Mouse (Mus musculus): ENCODE results near the gene Tshz2. TPM values are rescaled to one million over a fixed set of nuclear protein-coding genes. Genes with fewer than 3 reads are reported as not detected.
"Not testable (repeated sequence)": the region's sequence is repeated elsewhere in the genome, so short reads cannot be mapped to it uniquely, and the experiment has no call there.

Gene Tshz2
- total and polyA plus RNA-seq, 3 experiments, result 16.3 to 50.9 (median 50.7) TPM

DNA sequence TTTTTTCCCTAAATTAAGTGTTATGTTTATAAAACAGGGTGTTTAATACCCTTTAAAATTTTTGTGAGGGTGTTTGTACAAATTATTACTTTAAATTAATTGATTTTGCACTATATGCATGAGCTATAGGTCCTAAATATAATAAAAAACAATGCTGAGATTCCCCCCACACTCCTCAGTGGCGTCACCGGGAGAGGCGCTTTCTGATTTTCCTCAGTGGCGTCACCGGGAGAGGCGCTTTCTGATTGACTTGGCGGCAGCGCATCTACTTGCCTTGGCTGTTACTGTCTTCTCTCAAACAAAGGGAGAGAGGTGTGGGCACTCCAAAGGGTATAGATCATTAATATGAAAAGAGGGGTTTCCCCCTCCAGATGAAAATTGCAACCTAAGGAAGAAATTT is 179.2 kb downstream of the Tshz2 start:
- DNase-seq, result no peak

DNA sequence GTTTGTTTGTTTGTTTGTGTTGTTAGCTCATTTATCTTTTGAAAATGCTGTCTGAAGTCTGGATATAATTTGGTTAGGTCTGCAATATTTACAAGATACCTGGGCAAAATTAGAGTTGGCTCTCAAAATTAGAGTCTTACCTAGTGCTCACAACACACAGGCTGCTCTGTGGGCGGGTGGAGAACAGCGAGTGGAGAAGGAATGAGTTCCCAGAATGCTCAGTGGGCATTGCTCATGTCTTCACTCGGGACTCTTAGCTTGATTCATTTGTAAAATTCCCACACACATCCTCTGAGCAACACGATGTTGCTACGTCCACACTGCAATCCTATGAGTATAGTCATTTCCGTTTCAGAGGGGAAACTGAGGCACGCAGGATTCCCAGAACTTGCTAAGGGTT is 180.1 kb downstream of the Tshz2 start:
- DNase-seq, result no peak

DNA sequence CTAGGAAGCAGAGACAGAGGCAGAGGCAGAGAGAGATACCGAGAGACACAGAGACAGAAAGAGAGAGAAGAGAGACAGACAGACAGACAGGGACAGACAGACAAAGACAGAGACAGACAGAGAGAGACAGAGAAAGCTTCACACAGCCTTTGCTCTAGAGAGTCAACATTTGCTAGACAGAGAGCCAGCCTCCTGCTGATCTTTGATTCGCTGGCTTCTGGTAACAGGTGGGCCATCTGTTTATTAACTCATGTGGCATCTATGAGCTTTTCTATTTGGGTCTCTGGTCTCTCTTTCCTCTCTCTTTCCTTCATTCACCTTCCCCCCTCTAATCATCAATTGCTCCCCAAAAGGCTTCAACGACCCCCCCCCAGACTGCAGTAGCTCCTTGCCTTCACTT is 181.5 kb downstream of the Tshz2 start:
- DNase-seq, result no peak

DNA sequence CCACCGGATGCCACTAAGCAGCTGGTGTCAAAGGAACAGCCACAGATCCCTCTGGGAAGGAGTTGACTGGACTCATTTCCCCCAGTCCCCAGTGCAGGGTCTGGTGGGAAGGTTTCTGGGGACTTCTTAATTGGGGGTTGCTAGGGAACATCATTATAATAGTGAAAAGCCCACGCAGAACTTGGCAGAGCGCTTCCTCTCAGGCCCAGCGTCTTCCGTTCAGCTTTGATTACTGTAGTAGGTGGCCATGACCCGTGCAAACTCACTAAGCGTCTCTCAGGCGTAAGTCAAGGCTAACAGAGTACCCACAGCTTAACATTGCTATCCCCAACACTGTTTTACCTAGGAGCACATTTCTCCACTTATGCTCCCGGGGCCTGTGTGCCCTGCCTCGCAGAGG is 181.9 kb downstream of the Tshz2 start:
- DNase-seq, result no peak

DNA sequence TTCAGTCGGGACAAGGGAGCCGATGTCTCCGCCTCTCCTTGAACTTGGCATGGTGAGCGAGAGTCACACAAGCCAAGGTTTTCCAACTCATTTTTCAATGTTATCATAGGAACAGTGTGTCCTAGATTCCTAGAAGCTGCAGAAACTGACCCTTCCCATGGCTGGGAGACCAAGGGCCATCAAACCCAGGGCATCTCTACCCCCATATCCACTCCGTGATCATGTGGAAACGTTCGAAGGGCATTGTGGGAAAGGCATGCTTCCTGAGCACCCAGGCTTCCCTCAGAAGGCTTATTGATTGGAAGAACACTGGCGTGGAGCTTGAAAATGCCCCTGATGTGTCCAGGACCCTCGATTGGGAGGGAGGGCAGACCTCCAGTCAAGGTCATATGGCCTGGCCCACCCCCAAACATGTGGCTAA is 188.2 kb downstream of the Tshz2 start:
- DNase-seq, result peak; percentile 73

DNA sequence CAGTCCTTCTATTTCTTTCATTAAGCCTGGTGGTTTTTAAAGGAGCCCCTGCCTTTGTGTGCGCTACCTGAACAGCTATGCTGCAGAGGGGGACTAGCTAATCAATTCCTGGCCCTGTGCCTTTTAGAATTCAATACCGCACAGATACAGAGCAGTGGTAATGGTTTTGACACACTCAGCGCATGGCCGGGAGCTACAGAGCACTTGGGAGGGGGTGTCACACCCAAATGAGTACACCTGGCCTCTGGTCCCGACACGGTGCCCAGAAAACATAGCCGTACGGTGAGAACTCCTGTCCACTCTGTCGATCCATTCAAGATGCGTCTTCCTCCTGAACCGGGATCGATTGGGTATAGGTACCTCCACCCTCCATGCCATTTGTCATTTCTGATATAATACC is 193.1 kb downstream of the Tshz2 start:
- no peak for DNase-seq

DNA sequence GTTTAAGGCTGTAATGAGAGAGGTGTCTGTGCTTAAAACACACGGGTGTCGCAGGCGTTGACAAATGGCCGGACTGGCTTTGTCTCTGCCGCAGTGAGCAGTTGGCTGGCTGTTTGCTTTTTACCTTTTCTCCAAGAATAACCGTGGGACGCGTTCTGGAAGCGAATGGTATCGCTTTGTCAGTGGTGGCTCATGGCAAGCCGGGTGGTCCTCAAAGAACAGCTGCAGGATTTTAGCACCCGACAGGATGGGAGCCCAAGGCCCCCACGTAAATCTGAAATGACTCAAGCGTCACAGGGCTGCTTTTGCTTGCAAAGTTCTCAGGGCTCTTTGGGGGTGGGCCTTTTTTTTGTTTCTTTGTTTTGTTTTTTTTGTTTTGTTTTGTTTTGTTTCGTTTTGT is 193.5 kb downstream of the Tshz2 start:
- no peak for DNase-seq

DNA sequence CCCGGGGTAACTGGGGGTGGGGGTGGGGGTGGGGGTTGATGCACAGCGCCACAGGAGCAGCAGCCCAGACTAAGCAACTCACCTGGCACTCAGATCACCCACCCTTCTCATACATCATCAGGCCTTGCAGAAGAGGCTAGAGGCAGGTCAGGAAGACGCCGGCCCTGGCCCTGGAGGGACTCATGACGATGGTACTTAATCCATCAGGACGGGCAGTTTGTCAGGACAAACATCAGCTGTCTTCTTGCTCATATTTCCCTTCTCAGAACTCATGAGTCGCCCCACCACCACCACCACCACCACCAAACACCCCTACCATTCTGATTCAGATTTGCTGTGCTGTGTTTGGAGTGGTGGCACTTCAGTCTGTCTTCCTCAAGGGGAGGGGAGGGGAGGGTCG is 194.0 kb downstream of the Tshz2 start:
- DNase-seq, result no peak

DNA sequence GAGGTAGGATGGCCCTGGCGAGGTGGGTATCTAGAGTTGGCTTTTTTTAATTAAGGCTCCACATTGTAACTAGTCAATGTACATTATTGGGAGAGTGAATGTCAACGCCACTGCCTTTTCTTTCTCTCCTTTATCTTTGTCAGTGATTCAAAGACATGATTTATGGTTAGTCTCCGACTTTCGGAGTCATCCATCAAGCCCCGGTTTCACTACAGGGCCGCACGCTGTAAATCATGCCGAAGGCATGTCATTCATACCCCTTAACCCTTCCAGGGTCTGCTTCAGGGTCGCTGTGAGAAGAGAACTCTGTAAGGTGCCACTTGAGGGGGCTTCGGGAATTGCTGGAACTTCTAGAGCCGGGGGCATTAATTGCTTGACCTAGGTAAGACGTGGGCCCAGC is 199.4 kb downstream of the Tshz2 start:
- DNase-seq, result peak; percentile 36

DNA sequence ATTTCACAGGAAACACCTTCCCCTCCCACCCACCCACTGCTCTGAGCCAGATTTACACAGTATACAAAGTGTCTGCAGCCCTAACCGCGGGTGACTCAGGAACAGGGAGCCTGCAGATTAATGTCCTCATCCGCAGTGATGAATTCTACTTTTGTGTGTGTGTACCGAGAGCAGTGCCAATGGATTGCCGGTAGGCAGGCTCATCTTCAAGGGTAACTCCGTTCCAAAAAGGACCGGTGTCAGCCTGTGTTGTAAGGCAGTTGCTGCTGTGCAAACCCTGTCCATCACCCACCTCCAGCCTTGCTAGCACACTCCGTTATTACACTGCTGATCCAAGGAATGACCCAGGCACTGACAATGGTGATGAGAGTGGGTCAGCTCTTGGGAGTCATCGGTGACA is 200.8 kb downstream of the Tshz2 start:
- peak; percentile 41 for DNase-seq

DNA sequence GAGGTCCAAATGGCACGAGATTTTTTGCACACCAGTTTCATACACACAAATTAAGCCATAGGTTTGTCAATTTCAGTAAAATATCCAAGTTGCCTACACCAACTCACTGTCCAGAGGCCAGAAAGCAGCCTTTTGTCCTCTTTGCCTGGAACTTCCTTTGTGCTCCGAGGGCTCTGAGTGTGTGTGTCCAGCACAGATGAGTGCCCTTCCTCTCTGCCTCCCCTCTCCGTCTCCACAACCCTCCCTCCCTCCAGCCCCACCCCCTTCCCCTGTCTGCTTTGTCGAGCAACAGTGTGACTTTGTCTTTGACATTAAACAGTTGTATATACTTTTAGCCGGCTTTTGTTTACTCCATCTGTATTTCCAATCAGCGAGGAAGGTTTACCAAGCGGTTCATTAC is 201.8 kb downstream of the Tshz2 start:
- DNase-seq, result no peak

DNA sequence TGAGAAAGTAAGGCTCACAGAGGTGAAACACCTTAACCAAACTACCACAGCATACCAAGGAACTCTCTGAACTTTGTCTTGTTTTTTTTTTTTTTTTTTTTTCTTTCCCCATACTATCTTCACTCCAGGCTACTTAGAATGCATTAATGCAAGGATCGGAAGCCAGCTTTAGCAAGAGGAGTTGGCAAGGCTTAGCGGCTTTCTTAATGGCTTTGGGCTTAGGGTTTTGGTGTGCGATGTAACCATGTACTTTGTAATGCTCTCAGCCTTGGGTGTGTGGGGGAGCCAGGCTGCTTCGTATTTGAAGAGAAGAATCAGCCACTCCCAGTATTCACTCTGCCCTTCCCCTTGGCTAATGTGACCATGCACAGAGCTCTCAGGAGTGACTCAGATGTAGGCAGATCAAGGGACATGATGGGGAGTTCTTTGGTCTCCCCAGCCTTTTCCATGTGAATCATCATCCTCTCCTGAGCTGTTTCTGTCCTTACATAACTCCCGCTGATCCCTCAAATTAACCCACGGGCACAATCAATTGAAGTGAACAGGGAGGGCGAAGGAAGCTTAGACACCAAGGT is 204.3 kb downstream of the Tshz2 start:
- peak; percentile 45 for DNase-seq

DNA sequence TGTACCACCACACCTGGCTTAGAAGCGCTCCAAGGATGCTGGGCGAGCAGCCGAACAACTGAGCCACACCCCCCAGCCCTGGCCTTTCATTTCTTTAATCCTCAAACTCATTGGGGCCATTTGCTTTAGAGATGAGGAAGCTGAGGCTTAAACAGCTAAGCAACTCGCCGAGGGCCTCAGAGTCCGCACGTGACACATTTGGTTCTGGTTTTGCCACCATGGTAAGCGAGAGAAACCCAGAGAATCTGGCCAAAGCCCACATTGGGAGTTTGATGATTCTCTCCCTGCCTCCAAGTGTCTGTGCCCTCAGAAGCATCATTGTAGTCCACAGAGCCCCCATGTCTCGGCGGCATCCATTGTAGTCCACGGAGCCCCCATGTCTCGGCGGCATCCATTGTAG is 205.7 kb downstream of the Tshz2 start:
- no peak for DNase-seq

DNA sequence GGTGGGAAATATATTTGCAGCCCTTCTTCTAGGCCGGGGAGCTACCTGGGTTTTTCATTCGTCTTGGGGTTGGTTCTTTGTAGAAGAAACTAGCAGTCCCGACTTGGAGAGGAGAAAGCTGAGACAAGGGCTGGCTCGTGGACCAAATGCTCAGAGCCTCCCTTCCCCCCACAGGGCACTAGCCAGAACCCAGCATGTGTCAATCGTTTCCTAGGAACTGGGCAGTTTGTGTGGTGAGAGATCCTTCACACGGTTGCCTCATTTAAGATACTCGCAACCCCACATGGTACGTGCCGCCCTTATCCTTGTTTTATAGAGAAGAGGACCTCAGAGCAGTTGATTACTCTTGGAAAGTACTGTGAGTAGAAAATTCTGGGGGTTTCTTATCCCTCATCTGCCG is 208.6 kb downstream of the Tshz2 start:
- DNase-seq, result peak; percentile 21

DNA sequence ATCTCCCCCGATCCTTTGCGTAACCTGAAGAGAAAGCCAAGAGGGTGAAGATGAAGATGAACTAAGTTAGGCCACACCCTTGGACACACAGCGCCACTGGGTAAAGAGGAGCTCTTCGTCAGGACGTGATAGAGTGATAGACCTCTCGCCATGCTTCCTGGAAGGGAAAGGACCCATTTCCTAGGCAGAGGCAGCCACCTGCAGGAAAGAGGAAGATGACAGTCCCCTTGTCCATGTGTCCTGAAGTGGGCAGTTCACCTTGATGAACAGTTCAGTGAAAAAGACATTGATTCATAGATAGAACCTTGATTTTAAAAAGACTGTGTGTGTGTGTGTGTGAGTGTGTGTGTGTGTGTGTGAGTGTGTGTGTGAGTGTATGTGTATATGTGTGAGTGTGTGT is 209.7 kb downstream of the Tshz2 start:
- no peak for DNase-seq

DNA sequence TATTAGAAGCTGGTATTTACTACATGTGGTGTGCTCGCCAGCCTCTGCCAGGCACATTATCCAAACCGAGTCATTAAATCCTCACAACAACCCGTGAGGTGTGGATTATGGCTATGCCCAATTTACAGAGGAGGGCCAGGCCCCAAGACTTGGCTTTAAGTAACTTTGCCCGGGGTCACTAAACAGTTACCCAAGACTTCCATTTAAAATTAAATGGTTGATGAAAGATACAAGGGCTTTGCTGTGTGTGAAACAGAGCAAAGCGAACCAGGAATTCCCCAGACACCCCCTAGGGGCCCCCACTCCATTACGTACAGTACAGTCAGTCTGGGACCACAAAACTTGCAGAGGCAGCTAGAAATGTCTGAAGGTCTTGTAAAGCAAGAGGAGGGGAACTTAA is 210.7 kb downstream of the Tshz2 start:
- DNase-seq, result no peak

DNA sequence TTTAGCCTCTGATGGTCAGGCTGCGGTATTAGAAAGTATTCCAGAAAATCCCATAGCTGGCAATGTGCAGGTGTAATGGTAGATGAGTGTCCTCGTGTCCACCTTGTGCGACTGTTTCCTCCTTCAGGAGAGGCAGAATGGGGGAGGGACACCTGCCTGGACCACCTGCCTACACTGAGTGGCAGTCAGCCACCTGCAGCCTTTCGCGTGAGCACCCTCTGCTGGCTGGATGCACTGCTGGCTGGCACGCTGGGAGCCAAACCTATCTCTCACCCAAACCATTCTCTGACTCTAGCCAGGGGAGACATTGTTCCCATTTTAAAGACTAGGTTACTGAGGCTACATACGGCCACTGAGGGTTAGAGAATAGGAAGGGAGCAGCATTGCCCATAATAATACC is 216.3 kb downstream of the Tshz2 start:
- peak; percentile 54 for DNase-seq

DNA sequence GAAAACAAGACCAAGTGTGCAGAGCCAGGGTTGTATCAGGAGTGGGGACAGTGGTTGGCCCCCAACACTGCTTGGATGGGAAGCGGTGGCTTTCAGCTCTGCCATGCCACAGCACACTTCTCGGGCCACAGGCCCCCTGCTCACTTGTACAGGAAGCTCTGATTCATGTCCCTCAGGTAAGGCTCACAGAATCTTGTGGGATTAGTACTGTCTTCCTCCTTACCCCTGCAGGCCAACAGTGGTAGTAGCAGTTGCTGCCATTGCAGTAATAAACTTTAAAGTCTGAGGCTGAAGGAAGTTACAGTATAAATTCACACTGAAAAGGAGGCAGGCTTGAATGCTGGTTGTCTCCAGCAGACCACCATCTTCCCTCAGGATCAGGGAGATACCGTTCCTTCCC is 216.7 kb downstream of the Tshz2 start:
- DNase-seq, result no peak

DNA sequence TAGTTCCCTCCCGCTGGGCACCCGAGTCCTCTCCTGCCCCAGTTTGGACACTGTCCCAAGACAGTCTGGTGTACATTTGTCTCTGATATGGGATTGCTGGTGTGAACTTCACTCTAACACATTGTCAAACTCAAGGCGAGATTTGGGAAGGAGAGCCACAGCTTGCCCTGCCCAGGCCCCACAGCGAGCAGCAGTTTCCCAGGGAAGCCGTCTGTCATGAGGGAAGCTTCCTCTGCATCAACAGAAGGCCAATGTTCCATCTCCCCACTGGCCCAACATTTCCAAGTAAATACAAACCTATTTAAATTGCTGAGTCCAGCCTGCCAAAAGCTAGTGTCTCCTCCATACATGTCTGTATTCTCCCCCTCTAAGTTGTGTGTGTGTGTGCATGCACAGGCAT is 218.8 kb downstream of the Tshz2 start:
- no peak for DNase-seq

DNA sequence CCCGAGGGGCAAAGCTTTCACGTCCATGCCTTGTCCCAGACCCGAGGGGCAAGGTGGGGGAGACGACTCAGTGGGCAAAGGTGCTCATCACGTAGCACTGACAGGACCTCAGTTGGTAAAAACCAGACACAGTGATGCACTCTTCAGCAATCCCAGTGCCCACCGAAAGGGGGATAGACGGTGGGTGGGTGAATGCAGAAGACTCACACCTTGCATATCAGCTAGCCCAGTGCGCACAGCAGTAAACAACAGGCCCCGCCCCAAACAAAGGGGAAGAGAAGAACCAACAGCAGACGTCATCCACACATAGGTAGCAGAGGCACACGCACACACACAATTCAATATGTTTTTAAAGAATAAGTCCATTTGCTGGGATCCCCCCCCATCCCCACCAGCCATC is 221.7 kb downstream of the Tshz2 start:
- no peak for DNase-seq

DNA sequence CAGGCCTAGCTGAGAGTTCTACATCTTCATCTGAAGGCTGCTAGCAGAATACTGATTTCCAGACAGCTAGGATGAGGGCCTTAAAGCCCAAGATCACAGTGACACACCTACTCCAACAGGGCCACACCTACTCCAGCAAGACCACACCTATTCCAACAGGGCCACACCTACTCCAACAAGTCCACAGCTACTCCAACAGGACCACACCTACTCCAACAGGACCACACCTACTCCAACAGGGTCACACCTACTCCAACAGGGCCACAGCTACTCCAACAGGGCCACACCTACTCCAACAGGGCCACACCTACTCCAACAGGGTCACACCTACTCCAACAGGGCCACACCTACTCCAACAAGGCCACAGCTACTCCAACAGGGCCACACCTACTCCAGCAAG is 224.2 kb downstream of the Tshz2 start:
- not testable (repeated sequence) for DNase-seq

DNA sequence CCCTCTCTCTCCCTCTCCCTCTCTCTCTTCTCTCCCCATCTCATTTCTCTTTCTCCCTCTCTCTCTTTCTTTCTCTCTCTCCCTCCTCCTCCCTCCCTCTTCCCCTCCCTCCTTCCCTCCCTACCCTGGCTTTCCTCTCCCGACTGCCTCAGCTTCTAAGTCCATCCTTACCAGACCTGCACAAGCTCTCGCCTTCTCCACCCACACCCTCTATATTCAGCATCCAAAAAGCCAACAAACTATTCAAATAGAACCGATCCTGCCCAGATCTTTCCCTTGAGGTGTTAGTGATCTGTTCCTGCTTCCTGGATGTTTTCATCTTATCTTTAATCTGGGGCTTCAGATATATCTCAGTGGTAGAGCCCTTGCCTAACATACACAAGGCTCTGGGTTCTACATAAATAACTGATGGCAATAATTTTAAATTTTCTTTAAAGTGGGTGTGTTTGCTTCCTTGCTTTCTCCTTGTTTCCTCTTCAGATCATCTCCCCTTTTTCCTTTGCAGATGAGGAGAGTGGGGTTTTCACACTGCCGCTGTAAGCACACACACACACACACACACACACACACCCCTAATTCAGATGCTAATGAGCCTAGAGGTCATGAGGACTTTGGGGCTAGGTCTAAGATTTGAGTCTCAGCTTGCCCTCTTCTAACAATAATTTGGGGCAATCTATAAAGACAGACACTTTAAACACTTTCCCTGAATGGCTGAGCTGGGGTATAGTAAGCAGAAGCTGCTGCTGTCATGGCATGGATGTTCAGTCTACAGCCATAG is 226.5 kb downstream of the Tshz2 start:
- no peak for DNase-seq

DNA sequence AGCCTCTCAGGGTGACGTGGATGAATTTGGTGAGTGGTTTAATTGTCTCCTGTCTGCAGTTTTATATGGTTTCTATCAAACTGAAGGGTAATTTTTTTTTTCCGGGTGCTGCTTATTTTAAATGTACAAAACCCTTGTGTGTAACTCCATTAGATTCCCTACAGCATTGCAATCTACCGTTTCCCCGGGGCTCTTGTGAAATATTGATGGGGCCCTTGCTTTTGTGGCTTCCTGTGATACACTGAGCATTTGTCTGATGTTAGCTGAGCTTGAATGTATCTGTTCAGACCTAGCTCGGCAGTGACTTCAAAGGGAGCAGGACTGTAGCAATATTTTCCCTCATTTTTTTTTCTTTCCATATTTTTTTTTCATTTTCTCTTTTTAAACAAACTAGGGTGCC is 228.1 kb downstream of the Tshz2 start:
- no peak for DNase-seq

DNA sequence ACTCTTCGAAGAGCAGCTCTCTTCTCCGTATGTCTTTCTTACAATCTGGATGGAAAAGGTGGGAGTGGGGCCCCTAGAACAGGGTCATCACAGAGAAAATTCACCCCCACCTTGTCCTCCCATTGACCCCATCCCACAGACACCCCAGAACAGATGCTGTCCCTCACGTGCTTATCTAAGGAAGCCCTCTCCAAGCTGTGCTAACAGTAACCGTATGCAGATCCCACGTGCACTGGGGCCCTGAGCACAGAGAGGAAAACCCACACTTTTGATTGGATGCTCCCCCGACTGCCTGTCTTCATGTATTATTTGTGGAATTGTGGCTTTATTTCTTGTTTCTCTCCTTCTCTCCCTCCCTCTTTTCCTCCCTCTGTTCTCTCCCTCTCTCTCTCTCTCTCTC is 229.9 kb downstream of the Tshz2 start:
- no peak for DNase-seq

All from adrenal gland, adult 2 months (tissue).